Mouse (Mus musculus) heart, embryonic 11.5 days (tissue): Measurements from ENCODE around the gene Lrrc23. TPM values are rescaled to one million over a fixed set of nuclear protein-coding genes. Genes with fewer than 3 reads are reported as not detected.

Experiments
- ATAC-seq: fragments of 200-750 bp; cut with Nextera tagmentation; replicated peaks from 2 replicates; pipeline ENCODE4 v1.8.0; 2017; ENCODE audit warnings: moderate library complexity; ENCODE audit not compliant: insufficient number of reproducible peaks, low FRiP score, low TSS enrichment
- H3K27ac ChIP-seq: fragments of 300-500 bp; sonication (generic); 2 replicates; pipeline ENCODE4 v1.5.1; 2014; ENCODE audit warnings: mild to moderate bottlenecking, low read depth, low read length
- H3K27me3 ChIP-seq: fragments of 300-500 bp; sonication (generic); 2 replicates; pipeline ENCODE4 v1.6.1; 2014; ENCODE audit warnings: mild to moderate bottlenecking, low read length, mixed read lengths; ENCODE audit not compliant: control insufficient read depth, insufficient read depth
- H3K36me3 ChIP-seq: fragments of 300-500 bp; sonication (generic); 2 replicates; pipeline ENCODE4 v1.6.1; 2014; ENCODE audit warnings: mild to moderate bottlenecking, low read length, moderate library complexity, mixed read lengths; ENCODE audit not compliant: control insufficient read depth, insufficient read depth
- H3K4me1 ChIP-seq: fragments of 300-500 bp; sonication (generic); 2 replicates; pipeline ENCODE4 v1.6.1; 2014; ENCODE audit warnings: low read length; ENCODE audit not compliant: control insufficient read depth, insufficient read depth
- H3K4me2 ChIP-seq: fragments of 300-500 bp; sonication (generic); 2 replicates; pipeline ENCODE4 v1.6.1; 2014; ENCODE audit warnings: mild to moderate bottlenecking, moderate library complexity
- H3K4me3 ChIP-seq: fragments of 300-500 bp; sonication (generic); 2 replicates; pipeline ENCODE4 v1.5.1; 2014; ENCODE audit warnings: low read depth, low read length
- H3K9ac ChIP-seq: fragments of 300-500 bp; sonication (generic); 2 replicates; pipeline ENCODE4 v1.6.1; 2014; ENCODE audit warnings: mild to moderate bottlenecking, low read depth, low read length, moderate library complexity
- H3K9me3 ChIP-seq: fragments of 300-500 bp; sonication (generic); replicated peaks from 2 replicates; pipeline ENCODE4 v1.6.1; 2016; ENCODE audit warnings: low read length; ENCODE audit not compliant: control insufficient read depth
- WGBS: fragments of 180-500 bp; shearing (Covaris S2); extraction: QIAGEN DNeasy Blood & Tissue Kit; methylation state at CpG from one replicate; pipeline ENCODE4 v1.1.7; 2014; ENCODE audit not compliant: insufficient replicate concordance; 5-methylcytosine and 5-hydroxymethylcytosine counted together
- polyA plus RNA-seq: library from polyadenylated mRNA; unstranded; fragments of >200 nt; fragmentation: Nextera tagmentation; extraction: Ambion mirVana; gene quantifications from 2 replicates; pipeline ENCODE4 v1.2.1, GENCODE M21; 2014

The Lrrc23 gene
- polyA plus RNA-seq, 1 experiment from 2014 or later, result not detected

DNA sequence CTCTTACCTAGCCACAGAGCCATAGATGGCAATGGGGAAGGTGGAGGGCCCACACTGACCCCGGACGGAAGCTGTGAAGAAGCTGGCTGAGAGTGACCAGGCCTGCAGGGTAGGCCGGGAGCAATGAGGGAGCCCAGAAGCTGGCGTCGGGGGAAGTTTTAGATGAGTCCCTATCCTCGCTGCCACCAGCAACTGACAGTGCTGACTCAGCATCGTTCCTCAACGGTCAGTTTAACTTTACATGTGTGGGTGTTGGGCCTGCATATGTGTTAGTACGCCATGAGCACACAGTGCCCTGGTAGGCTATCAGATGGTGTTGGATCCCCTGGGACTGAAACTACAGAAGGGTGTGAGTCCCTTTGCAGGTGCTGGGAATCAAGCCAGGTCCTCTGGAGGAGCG is 55.1 kb downstream of the Lrrc23 start:
- Histone ChIP-seq H3K9me3 (no peaks in the 10 kb centered on the region), H3K27me3 (no peaks in the 10 kb centered on the region), H3K4me2 (no peak overlapping the region), H3K36me3 (no peaks in the 10 kb centered on the region), H3K4me1 (no peaks in the 10 kb centered on the region), H3K27ac (no peak overlapping the region), H3K4me3 (no peak overlapping the region), H3K9ac (no peak overlapping the region)
- no peak for ATAC-seq
- WGBS, result 81% methylated on average over 10 of the region's 10 CpGs

DNA sequence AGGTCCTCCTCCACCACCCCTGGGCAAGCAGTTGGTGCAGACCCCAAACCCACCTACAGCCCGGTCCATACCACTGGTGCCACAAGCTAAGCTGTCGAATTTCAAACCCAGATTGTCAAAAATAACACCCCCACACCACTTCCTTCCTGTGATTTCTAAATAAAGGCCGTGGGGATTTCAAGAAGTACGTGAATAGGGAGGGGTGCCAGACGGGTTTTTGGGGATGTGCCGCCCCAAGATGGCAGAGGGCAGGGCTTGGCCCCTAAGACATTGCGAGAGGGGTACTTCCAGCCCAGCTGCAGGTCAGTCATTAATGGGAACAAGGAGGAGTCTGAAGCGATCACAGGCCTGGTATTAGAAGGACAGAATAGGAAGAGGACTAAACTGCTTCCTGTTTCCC is 56.0 kb downstream of the Lrrc23 start:
- H3K36me3 ChIP-seq, result no peaks in the 10 kb centered on the region
- no peaks in the 10 kb centered on the region for H3K9me3 ChIP-seq
- H3K4me3 ChIP-seq, result no peak overlapping the region
- WGBS, result 72% methylated on average over 8 of the region's 8 CpGs
- H3K9ac ChIP-seq, result no peak overlapping the region
- H3K4me2 ChIP-seq, result no peak overlapping the region
- no peaks in the 10 kb centered on the region for H3K27me3 ChIP-seq
- no peak overlapping the region for H3K27ac ChIP-seq
- peaks cover 6% of the 10 kb centered on the region for H3K4me1 ChIP-seq
- ATAC-seq, result no peak

DNA sequence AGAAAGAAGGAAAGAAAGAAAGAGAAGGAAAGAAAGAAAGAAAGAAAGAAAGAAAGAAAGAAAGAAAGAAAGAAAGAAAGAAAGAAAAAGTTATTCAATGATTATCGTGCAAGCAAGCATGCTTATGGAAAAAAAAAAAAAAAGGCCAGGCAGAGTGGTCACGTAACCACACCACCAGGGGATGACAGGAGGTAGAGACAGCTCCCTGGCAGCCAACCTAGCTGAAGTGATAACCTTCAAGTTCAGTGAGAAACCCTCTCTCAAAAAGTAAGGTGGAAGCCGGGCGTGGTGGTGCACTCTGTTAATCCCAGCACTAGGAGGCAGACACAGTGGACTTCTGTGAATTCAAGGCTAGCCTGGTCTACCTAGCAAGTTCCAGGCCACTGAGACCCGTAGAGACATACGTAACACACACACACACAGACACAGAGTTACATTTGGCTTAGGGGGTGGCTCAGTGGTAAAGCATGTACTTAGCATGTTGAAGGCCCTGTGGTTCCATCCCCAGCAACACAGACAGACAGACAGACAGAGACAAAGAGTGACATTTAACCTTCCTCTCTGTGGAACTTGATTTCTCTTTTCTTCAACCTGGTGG is 56.6 kb downstream of the Lrrc23 start:
- H3K4me3 ChIP-seq, result no peak overlapping the region
- H3K9me3 ChIP-seq, result no peaks in the 10 kb centered on the region
- no peak for ATAC-seq
- H3K4me2 ChIP-seq, result no peak overlapping the region
- 75% methylated on average over 6 of the region's 6 CpGs for WGBS
- H3K27ac ChIP-seq, result no peak overlapping the region
- peaks cover 6% of the 10 kb centered on the region for H3K4me1 ChIP-seq
- H3K27me3 ChIP-seq, result no peaks in the 10 kb centered on the region
- peaks cover under 1% of the 10 kb centered on the region for H3K36me3 ChIP-seq
- H3K9ac ChIP-seq, result no peak overlapping the region

DNA sequence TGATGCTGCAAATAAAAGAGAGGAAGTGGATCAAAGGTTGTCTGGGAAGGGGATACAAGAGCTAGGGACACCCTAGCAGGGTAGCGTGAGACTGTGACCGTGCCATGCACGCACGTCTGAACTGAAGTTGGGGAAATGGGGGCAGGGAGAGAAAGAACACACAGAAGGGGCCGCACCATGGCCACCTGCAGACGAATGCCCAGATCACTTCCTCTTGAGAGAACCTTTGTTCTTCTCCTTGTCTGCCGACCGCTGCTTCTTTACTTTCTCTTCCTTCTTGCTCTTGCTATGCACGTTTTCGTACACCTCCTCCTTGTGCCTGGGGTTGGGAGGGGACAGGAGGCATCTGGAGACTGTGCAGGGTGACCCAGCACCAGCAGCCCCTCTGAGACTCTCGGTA is 58.6 kb downstream of the Lrrc23 start:
- Histone ChIP-seq H3K36me3 (peaks cover 7% of the 10 kb centered on the region), H3K9ac (peak overlapping the region; percentile 10; the same call in 1 of the 2 replicates), H3K27ac (no peak overlapping the region), H3K27me3 (no peaks in the 10 kb centered on the region), H3K4me1 (peaks cover 6% of the 10 kb centered on the region), H3K9me3 (no peaks in the 10 kb centered on the region), H3K4me3 (no peak overlapping the region), H3K4me2 (no peak overlapping the region)
- 79% methylated on average over 11 of the region's 11 CpGs for WGBS
- ATAC-seq, result no peak

Other genes with a start within 250 kb of the Lrrc23 start
- 0.26 TPM in 1 of 2 replicates, not detected in the other for gene C1s1, start 237.4 kb downstream of the Lrrc23 start, polyA plus RNA-seq
- gene C1rb, start 209.4 kb downstream of the Lrrc23 start, polyA plus RNA-seq, result not detected in 2 replicates
- not detected in 2 replicates for gene C1s2, start 143.6 kb downstream of the Lrrc23 start, polyA plus RNA-seq
- gene Lpcat3, start 116.7 kb downstream of the Lrrc23 start, polyA plus RNA-seq, result 35.5 and 41.1 TPM in 2 replicates
- gene Emg1, start 67.5 kb downstream of the Lrrc23 start, polyA plus RNA-seq, result 139 and 148 TPM in 2 replicates
- 335 and 336 TPM in 2 replicates for gene Phb2, start 67.4 kb downstream of the Lrrc23 start, polyA plus RNA-seq
- gene Ptpn6, start 41.0 kb downstream of the Lrrc23 start, polyA plus RNA-seq, result 4.8 and 6.9 TPM in 2 replicates
- gene Grcc10, start 38.4 kb downstream of the Lrrc23 start, polyA plus RNA-seq, result 352 and 380 TPM in 2 replicates
- not detected in 2 replicates for gene Gm45234, start 23.7 kb downstream of the Lrrc23 start, polyA plus RNA-seq
- 7.4 and 9.5 TPM in 2 replicates for gene Atn1, start 23.2 kb downstream of the Lrrc23 start, polyA plus RNA-seq
- gene Eno2, start 10.1 kb downstream of the Lrrc23 start, polyA plus RNA-seq, result 5.3 TPM in 2 replicates
- gene Spsb2, start 28.9 kb upstream of the Lrrc23 start, polyA plus RNA-seq, result 4.5 and 6.6 TPM in 2 replicates
- 1,419 and 1,543 TPM in 2 replicates for gene Tpi1, start 34.6 kb upstream of the Lrrc23 start, polyA plus RNA-seq
- gene Usp5, start 49.8 kb upstream of the Lrrc23 start, polyA plus RNA-seq, result 87.3 and 98.3 TPM in 2 replicates
- 137 and 153 TPM in 2 replicates for gene Cdca3, start 49.8 kb upstream of the Lrrc23 start, polyA plus RNA-seq
- gene Gnb3, start 60.5 kb upstream of the Lrrc23 start, polyA plus RNA-seq, result 5.4 and 6.6 TPM in 2 replicates
- gene P3h3, start 78.0 kb upstream of the Lrrc23 start, polyA plus RNA-seq, result 13.8 and 15.8 TPM in 2 replicates
- gene Gpr162, start 84.3 kb upstream of the Lrrc23 start, polyA plus RNA-seq, result 0.69 and 0.80 TPM in 2 replicates
- not detected in 2 replicates for gene Cd4, start 108.5 kb upstream of the Lrrc23 start, polyA plus RNA-seq
- 1.1 and 1.3 TPM in 2 replicates for gene Lag3, start 132.0 kb upstream of the Lrrc23 start, polyA plus RNA-seq
- gene Ptms, start 140.4 kb upstream of the Lrrc23 start, polyA plus RNA-seq, result 138 and 158 TPM in 2 replicates
- 326 and 347 TPM in 2 replicates for gene Mlf2, start 151.7 kb upstream of the Lrrc23 start, polyA plus RNA-seq
- 134 and 142 TPM in 2 replicates for gene Cops7a, start 185.8 kb upstream of the Lrrc23 start, polyA plus RNA-seq
- 0.41 TPM in 1 of 2 replicates, not detected in the other for gene Pianp, start 217.0 kb upstream of the Lrrc23 start, polyA plus RNA-seq
- gene Zfp384, start 229.4 kb upstream of the Lrrc23 start, polyA plus RNA-seq, result 7.1 and 9.9 TPM in 2 replicates